Mouse (Mus musculus) lung, adult 2 months (tissue): ENCODE results near the gene Elf1.

Experiments
- CTCF ChIP-seq: fragments of 200-500 bp; IDR thresholded peaks from 2 replicates; pipeline ENCODE4 v1.5.1; 2011; ENCODE audit warnings: mild to moderate bottlenecking, low read length, control low read depth; ENCODE audit not compliant: insufficient read depth
- POLR2A ChIP-seq: fragments of 200-500 bp; IDR thresholded peaks from 2 replicates; pipeline ENCODE4 v1.6.1; 2011; ENCODE audit warnings: low read depth, mild to moderate bottlenecking, control low read depth, low read length, borderline replicate concordance; ENCODE audit errors: extremely low read depth

GRCm38 (mm10) chr14:79606867-79607266, 125.9 kb downstream of the Elf1 start:
- TF ChIP-seq CTCF (no peak), POLR2A (no peak)
